Mouse (Mus musculus) ES-E14 (cell line): ENCODE results near the gene Eef1g.

Experiments used
- CHD2 ChIP-seq: IDR thresholded peaks from 2 replicates; pipeline ENCODE4 v1.6.1; 2014; ENCODE audit warnings: mild to moderate bottlenecking, low read depth, low read length, inconsistent platforms
- HCFC1 ChIP-seq: IDR thresholded peaks from 2 replicates; pipeline ENCODE4 v1.6.1; 2012; ENCODE audit warnings: low read length, inconsistent platforms, borderline replicate concordance; ENCODE audit not compliant: insufficient read depth
- MAFK ChIP-seq: IDR thresholded peaks from 2 replicates; pipeline ENCODE4 v1.6.1; 2014; ENCODE audit warnings: mild to moderate bottlenecking, low read depth, low read length, inconsistent platforms; ENCODE audit not compliant: insufficient read depth
- ZC3H11A ChIP-seq: IDR thresholded peaks from 2 replicates; pipeline ENCODE4 v1.6.1; 2012; ENCODE audit warnings: low read depth, mild to moderate bottlenecking, inconsistent platforms, low read length, borderline replicate concordance
- ZNF384 ChIP-seq: IDR thresholded peaks from 2 replicates; pipeline ENCODE4 v1.6.1; 2012; ENCODE audit warnings: low read depth, low read length, inconsistent platforms

- TF ChIP-seq ZNF384 (no peak), CHD2 (no peak), HCFC1 (no peak), MAFK (no peak), ZC3H11A (no peak)
These were observed 31.7 kb downstream of the Eef1g start for GRCm38 (mm10) chr19:8998546-8998945.
